Mouse (Mus musculus) ES-Bruce4 (cell line): ENCODE measurements around the gene Ugt1a6b.

Experiments used
- CTCF ChIP-seq: IDR thresholded peaks from one replicate; pipeline ENCODE4 v1.8.1; 2011; ENCODE audit warnings: low read depth, low read length
- POLR2A ChIP-seq: IDR thresholded peaks from one replicate; pipeline ENCODE4 v1.8.1; 2011; ENCODE audit warnings: low read length; ENCODE audit not compliant: insufficient read depth

DNA sequence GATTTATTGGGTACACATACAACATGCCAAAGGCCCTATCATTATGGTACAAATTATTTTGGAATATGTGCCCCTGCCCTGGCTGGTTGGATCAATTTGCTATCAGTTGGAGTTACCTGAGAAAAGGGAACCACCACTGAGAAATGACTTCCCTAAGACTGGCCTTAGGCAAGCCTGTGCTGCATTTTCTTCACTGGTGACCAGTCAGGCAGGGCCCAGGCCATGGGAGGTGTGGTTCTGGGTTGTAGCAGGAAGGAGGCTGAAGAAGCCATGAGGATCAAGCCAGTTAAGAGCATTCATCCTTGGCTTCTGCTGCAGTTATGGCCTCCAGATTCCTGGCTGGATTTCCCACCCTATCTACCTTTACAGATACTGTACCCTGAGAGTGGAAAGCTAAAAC, 10.7 kb upstream of the Ugt1a6b start:
- TF ChIP-seq POLR2A (no peak), CTCF (no peak)
